Mouse (Mus musculus) G1E (cell line): ENCODE results near the gene Hoxd11. TPM values are rescaled to one million over a fixed set of nuclear protein-coding genes. Genes with fewer than 3 reads are reported as not detected.

Experiments
- ATAC-seq: 2 replicates; pipeline ENCODE4 v1.8.0; 2016; ENCODE audit warnings: mild to moderate bottlenecking; ENCODE audit not compliant: insufficient number of reproducible peaks, poor library complexity, low FRiP score, severe bottlenecking; ENCODE audit errors: extremely low read depth
- DNase-seq: peaks from one replicate; pipeline ENCODE4 v3.0.0; 2012; ENCODE audit warnings: low spot score
- H3K27me3 ChIP-seq: 2 replicates; pipeline ENCODE4 v1.6.1; 2012; ENCODE audit warnings: mild to moderate bottlenecking, low read length, inconsistent platforms; ENCODE audit not compliant: insufficient read depth
- H3K36me3 ChIP-seq: replicated peaks from 2 replicates; pipeline ENCODE3; 2012; ENCODE audit warnings: mild to moderate bottlenecking, inconsistent platforms
- H3K4me1 ChIP-seq: 2 replicates; pipeline ENCODE4 v1.6.1; 2012; ENCODE audit warnings: low read depth, low read length, inconsistent platforms, mixed read lengths; ENCODE audit not compliant: insufficient read depth
- H3K4me3 ChIP-seq: 2 replicates; pipeline ENCODE4 v1.5.1; 2012; ENCODE audit warnings: low read depth, mild to moderate bottlenecking, inconsistent platforms, low read length, moderate library complexity, mixed read lengths
- H3K9me3 ChIP-seq: replicated peaks from 2 replicates; pipeline ENCODE4 v1.6.1; 2012; ENCODE audit warnings: inconsistent platforms
- CTCF ChIP-seq: IDR thresholded peaks from 2 replicates; pipeline ENCODE4 v1.5.1; 2012; ENCODE audit warnings: low read depth, low read length, inconsistent platforms, mixed read lengths
- GATA1 ChIP-seq: IDR thresholded peaks from 2 replicates; pipeline ENCODE4 v1.6.1; 2012; ENCODE audit warnings: borderline replicate concordance, low read length, inconsistent platforms, mixed read lengths
- GATA2 ChIP-seq: IDR thresholded peaks from 2 replicates; pipeline ENCODE4 v1.6.1; 2012; ENCODE audit warnings: low read depth, low read length, inconsistent platforms, borderline replicate concordance
- POLR2AphosphoS5 ChIP-seq: IDR thresholded peaks from 2 replicates; pipeline ENCODE4 v1.6.1; 2012; ENCODE audit warnings: low read depth, low read length, inconsistent platforms; ENCODE audit not compliant: insufficient replicate concordance
- TAL1 ChIP-seq: conservative IDR thresholded peaks from 2 replicates; pipeline ENCODE4 v1.6.1; 2012; ENCODE audit warnings: low read depth, low read length, inconsistent platforms, mixed read lengths
- polyA plus RNA-seq: library from polyadenylated mRNA; stranded (reverse); fragments of >175 nt; gene quantifications from 2 replicates; pipeline ENCODE4 v1.2.3, GENCODE M21; 2012
- total RNA-seq, 2 experiments: library from RNA; stranded (forward) in 1 of 2; stranded (reverse) in 1 of 2; fragments of 200-1000 nt in 1 of 2; fragments of >200 nt in 1 of 2; fragmentation: Nextera tagmentation in 1 of 2; gene quantifications; 2 replicates each; pipeline ENCODE4 v1.2.3; 2014 to 2017

Hoxd11 gene
- total and polyA plus RNA-seq, 3 experiments, result 0.05 TPM; not detected in 2

GRCm38 (mm10) chr2:74681594-74682531 lies 2.5 kb downstream of the Hoxd11 start:
- no peak for DNase-seq
- ATAC-seq, result no peak
- H3K9me3 ChIP-seq, result peaks cover 23% of the 10 kb centered on the region
- H3K4me1 ChIP-seq, result no peaks in the 10 kb centered on the region
- no peak overlapping the region; the same call in 1 of the 2 replicates for H3K4me3 ChIP-seq
- no peaks in the 10 kb centered on the region for H3K36me3 ChIP-seq
- TF ChIP-seq GATA2 (no peak), CTCF (no peak), POLR2AphosphoS5 (no peak), TAL1 (no peak), GATA1 (no peak)
- H3K27me3 ChIP-seq, result peaks cover 24% of the 10 kb centered on the region

DNA sequence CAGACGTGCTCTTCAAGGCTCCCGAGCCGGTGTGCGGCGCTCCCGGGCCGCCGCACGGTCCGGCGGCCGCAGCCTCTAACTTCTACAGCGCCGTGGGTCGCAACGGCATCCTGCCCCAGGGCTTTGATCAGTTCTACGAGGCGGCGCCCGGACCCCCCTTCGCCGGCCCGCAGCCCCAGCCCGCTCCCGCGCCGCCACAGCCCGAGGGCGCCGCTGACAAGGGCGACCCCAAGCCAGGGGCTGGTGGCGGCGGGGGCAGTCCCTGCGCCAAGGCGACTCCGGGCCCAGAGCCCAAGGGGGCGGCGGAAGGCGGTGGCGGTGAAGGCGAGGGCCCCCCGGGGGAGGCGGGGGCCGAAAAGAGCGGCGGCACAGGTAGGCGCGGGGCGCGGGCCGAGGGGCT lies 3.4 kb downstream of the Hoxd11 start:
- no peak for ATAC-seq
- H3K4me1 ChIP-seq, result no peaks in the 10 kb centered on the region
- peaks cover 23% of the 10 kb centered on the region for H3K9me3 ChIP-seq
- TF ChIP-seq POLR2AphosphoS5 (no peak), GATA1 (no peak), TAL1 (no peak), GATA2 (no peak), CTCF (no peak)
- H3K36me3 ChIP-seq, result no peaks in the 10 kb centered on the region
- H3K27me3 ChIP-seq, result peaks cover 33% of the 10 kb centered on the region
- no peak overlapping the region; the same call in 1 of the 2 replicates for H3K4me3 ChIP-seq
- no peak for DNase-seq

DNA sequence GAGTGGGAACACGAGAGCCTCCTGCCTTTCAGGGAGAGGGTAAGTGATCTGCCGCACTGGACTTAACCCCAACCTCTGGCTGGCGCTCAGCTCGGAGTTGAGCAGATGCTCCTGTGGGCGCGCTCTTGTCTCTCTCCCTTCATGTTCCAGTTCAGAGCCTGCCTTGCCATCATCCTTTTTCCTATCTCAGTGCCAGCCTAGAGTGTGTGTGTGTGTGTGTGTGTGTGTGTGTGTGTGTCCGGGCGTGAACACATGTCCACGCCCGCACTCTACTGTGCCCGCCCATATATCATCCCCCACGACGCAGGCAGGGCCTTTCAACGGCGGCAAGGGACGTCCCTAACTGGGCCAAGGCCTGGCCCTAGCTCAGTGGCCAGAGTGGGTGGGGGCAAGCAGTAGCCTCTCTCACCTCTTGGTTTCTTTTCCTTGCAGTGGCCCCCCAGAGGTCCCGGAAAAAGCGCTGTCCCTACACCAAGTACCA lies 4.2 kb downstream of the Hoxd11 start:
- H3K4me1 ChIP-seq, result no peaks in the 10 kb centered on the region
- H3K36me3 ChIP-seq, result no peaks in the 10 kb centered on the region
- TF ChIP-seq CTCF (no peak), GATA2 (no peak), GATA1 (no peak), POLR2AphosphoS5 (no peak), TAL1 (no peak)
- no peak overlapping the region for H3K4me3 ChIP-seq
- H3K27me3 ChIP-seq, result peaks cover 35% of the 10 kb centered on the region
- ATAC-seq (no peak), DNase-seq (no peak)
- peaks cover 23% of the 10 kb centered on the region for H3K9me3 ChIP-seq

DNA sequence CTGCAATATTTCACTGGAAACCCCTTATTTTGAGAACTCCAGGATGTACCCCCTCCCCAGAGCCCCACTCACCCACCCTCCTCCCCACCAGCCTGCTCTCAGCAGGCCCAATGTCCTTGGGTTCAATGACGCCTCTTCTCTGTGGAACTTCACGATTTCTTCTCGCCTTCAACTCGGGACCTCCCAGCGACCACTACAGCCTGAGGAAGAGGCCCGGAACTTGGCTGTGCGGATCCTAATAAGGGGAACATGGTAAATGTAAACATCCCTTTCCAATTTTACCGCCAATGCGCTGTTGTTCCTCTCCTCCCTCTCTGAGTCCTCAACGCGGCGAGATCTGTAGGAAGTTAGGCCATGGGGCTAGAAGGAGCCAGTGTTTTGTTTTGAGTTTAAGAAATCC lies 4.7 kb downstream of the Hoxd11 start:
- no peak overlapping the region for H3K4me3 ChIP-seq
- H3K4me1 ChIP-seq, result no peaks in the 10 kb centered on the region
- DNase-seq, result no peak
- TF ChIP-seq POLR2AphosphoS5 (no peak), GATA2 (no peak), TAL1 (no peak), GATA1 (no peak), CTCF (no peak)
- no peaks in the 10 kb centered on the region for H3K36me3 ChIP-seq
- no peak for ATAC-seq
- H3K27me3 ChIP-seq, result peaks cover 35% of the 10 kb centered on the region
- peaks cover 23% of the 10 kb centered on the region for H3K9me3 ChIP-seq

DNA sequence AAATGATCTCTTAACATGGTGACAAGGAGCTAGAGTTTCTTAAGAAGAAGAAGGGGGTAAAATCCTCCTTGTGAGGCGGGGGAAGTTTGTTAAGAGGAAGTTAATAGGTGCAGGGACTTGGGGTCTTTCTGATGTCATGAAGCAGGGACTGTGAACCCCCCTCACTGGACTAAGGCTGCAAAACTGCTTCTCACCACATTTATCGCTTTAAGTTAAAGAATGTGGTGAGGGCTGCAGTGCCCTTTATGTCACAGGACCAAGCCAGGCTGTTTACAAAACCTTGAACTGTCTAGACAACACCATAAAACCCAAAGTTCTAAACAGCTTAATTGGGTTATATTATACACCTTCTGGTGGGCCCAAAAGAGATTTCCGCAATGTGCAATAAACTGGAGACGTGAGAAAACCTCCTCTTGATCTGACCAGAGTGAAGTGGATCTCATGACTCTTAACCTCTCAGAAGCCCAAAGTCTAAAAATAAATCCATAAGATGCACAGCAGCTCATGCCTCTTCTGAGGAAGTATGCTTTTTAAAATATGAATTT lies 5.8 kb downstream of the Hoxd11 start:
- Histone ChIP-seq H3K36me3 (no peaks in the 10 kb centered on the region), H3K4me3 (no peak overlapping the region), H3K9me3 (peaks cover 21% of the 10 kb centered on the region), H3K27me3 (peaks cover 37% of the 10 kb centered on the region), H3K4me1 (no peaks in the 10 kb centered on the region)
- TF ChIP-seq GATA1 (no peak), CTCF (no peak), TAL1 (no peak), GATA2 (no peak), POLR2AphosphoS5 (no peak)
- no peak for ATAC-seq
- DNase-seq, result no peak
